Mouse (Mus musculus) left cerebral cortex, postnatal 4 days (tissue): ENCODE results near the gene Cachd1. TPM values are rescaled to one million over a fixed set of nuclear protein-coding genes. Genes with fewer than 3 reads are reported as not detected.

Experiments used
- DNase-seq: peaks from one replicate; pipeline ENCODE4 v3.0.0-alpha.2; 2022
- intact Hi-C: fragments of 180-260 bp; cut with DNase I; formaldehyde crosslinking; loops from one replicate; pipeline ENCODE4 v1.15.1; 2025
- total RNA-seq, 2 experiments: library from RNA; stranded (reverse); gene quantifications; 2 replicates each; pipeline ENCODE4 v1.2.3; 2021

Gene Cachd1
- 10 to 100 TPM; 23.2 to 25.9 TPM for total RNA-seq

DNA sequence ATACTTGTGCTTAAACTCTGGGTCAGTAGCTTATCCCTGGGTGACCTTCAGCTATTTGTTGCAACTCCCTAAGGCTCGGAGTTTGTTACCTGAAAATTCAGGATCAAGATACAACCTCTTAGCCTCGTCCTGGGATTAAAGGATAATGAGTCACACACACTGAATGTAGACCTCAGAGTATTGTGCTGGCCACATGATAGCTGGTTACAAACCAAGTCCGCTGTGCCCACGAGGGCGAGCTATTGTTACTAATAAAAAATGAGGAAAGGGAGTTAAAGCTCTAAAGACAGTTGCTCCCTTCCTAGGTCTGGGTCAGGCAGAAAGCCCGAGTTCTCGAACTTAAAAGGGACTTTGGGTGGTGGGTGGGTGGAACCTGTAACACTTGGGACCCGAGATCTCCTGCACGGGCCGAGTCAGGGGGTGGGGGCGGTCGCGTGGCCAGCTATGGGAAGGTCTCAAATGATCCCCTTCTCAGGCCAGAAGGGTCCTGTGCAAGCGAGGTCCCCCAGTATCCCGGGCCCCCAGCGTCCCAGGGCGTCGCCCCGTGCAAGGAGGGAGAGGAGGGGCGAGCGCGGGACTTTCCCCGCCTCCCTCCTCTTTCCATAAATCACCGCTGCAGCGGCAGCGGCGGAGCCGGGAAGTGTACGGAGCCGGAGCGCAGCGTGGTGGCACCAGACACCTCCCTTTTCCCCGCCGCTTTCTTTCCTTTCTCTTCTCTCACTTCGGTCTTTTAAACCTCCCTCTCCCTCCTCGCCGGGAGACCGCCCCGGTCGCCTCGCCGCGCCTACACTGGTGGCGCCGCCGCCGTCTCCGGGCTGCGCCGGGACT is at the start of gene Cachd1:
TSS of gene Cachd1 (plus strand) at position 633 of the 828 bp plus-strand sequence.
- peak; percentile 68 for DNase-seq
- intact Hi-C loops: loop anchor here (5.0 kb wide), 2 partner anchors 211 to 371 kb away; no protein-coding TSS in a partner anchor

DNA sequence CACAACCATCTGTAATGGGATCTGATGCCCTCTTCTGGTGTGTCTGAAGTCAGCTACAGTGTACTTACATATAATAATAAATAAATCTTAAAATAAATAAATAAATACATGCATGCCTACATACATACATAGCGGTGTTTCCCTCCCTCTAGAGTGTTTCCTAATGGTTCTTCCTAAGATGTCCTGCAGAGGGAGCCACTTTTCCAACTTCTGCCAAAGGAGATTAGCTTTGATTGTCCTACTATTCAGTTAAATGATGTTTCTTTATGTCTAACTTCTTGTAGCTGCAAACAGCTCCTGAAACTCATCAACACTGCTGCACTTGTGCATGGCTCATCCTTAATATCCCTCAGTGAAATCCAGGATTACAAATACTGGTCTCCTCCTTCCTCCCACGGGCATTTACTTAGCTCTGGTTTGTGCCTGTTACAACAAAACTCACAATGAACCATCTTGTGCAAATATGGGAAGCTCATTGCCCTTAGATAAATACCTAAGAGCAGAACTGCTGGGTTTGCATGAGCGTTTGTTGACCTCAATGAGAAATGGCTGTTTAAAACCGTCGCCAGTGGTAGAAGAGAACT is 47.5 kb upstream of the Cachd1 start:
- intact Hi-C loops: loop anchor here (10.0 kb wide), 1 partner anchor 416 kb away; no protein-coding TSS in a partner anchor
- no peak for DNase-seq

DNA sequence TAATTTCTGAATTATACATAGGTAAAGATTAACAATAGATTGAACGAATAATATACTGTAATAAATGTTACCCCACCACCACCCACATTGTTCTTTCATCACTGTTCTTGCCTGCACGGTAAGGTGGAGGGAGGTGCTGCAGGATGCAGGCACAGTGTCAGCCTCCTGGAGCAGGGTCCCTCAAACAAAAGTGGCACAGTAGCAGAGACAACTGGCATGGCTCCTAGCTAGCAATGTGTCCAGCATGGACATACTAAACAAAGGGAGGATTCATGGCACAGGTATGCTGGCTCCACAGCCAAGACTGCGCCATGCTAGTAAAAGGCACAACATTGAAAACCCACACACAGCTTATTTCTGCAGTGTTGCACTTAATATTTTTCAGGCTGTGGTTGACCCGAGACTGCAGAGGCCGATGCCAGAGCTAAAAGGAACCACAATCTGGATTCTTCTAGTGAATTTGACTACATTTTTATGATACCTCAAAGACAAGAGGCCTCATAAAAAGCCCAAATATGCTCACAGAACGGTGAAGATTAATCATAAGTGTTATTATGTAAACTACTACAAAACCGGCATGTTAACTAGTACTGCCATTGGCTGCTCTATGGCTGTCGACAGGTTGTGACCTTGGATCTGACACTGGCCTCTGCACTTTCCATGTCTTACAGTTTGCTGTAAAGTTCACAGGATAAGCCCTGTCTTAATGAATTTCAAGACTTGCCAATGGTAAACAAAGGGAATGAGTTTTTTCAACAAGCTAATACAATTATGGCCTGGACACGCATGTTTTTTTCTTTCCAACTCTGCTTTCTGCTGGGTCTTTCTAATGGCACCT is 41.2 kb upstream of the Cachd1 start:
- DNase-seq: no peak
- intact Hi-C loops: no loop called here

DNA sequence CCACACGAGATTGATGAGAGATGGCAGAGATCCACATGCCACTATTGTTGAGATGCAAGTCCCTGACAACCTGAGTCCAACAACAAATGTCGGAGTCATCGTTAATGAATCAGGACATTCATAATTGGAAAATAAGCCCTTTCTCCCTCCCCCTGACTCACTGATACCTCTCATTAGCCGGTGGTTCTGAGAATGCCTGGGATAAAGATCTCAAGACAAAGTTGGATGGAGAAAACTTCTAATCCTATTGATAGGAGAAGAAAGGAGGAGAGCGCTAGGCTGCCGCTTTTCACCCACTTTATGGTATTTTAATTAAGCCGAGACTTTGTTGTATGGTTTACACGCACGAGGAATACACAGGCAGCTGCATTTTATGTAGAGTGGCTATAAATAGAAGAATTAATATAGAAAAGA is 40.5 kb upstream of the Cachd1 start:
- DNase-seq: no peak
- intact Hi-C loops: no loop called here

DNA sequence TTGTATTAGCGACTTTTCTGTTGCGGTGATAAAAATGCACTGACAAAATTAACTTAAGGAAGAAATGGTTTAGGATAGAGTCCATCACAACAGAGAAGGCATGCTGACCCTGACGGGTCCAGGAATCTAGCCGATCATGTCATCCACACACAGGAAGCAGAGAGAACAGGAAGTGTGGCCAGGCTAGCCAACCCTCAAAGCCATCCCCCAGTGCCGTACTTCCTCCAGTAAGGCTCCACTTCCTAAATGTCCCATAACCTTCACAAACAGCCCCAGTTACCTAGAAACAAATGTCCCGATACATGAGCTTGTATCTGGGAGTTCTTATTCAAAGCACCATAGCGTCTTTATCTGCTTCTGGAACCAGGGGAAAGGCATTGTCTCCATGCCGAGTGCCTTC is 32.9 kb upstream of the Cachd1 start:
- no peak for DNase-seq
- intact Hi-C loops: no loop called here

DNA sequence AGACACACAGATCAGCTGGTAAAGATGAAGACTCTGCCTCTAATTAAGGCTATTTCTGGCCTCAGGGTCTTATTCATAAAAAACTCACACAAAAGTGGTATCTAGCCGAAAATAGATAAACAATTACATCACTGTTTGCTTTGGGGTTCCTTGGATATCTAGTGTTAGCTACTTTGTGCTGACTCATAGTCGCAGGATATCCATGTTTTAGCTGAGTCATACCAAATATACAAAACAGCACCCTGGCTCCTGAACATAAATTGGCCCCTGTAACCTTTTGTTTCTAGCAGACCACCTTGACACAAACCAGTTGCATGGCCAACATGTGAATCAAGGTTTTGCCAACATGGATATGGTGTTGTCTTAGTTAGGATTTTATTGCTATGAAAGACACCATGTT is 24.2 kb upstream of the Cachd1 start:
- intact Hi-C loops: no loop called here
- DNase-seq: no peak

DNA sequence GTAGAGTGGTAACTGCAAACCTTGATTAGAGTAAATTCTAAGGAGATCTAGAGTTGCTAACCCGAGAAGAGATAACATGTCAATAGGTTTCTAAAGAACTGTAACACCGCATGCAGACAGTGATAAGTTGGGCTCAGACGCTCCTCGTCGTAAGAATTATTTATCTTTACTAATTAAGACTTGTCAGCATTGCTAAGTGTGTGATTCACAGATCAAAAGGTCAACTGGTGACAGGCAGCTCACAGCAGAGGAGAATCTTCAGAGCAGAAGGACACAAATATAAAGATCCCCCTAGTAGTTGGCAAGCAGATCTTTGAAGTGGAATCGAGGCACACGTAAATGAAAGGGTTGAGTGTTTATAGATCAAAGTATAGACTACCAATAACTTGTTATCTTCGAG is 20.8 kb upstream of the Cachd1 start:
- intact Hi-C loops: no loop called here
- DNase-seq: no peak

DNA sequence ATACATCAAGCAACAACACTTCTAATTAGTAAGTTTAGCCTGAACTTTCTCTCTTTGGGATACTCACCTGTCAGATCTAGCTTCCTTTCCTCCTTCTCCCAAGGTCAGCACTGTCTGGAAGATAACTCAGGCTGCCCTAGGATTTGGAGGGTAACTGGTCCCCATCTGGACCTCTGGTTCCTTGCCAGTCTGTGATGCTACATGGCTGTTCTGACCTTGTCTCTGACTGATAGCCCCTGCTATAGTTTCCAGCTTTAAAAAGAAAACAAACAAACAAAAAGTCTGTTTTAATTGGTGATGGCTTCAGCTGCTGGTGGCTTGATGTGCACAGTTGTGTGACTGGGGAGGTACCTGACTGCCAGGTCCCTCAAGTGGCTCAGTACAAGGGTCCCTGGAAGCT is 20.0 kb upstream of the Cachd1 start:
- peak; percentile 32 for DNase-seq

DNA sequence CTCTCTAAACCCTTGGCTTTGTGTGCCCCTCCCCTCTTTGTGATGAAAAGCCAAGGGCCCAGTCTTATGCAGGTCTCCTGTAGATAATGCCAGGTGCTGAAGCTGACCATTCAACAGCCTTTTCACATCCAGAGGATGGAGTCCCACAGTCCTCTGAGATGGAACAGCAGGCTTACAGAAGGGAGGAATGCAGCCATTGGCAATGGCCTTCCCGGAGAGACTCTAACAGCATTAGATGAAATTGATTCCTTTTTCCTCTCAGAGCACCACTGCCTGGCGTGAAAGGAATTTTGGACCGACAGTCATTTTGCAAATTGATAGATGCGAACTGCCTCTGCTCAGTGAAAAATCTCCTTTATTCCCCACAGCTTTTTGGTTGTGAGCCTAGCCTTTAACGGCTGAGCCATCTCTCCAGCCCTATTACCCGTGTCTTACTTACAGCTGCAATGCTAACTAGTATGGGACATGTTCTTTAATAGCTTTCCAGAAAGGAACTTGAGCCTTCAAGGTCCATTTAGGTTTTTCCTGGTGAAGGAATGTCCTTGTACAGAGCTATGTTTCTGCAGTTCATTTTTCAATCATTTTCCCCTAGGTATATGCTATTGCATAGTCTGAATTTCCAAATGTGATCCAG is 18.1 kb upstream of the Cachd1 start:
- DNase-seq: no peak
- intact Hi-C loops: no loop called here

More for the DNA sequence above, 20.0 kb upstream of the Cachd1 start:
- intact Hi-C loops: no loop called here

DNA sequence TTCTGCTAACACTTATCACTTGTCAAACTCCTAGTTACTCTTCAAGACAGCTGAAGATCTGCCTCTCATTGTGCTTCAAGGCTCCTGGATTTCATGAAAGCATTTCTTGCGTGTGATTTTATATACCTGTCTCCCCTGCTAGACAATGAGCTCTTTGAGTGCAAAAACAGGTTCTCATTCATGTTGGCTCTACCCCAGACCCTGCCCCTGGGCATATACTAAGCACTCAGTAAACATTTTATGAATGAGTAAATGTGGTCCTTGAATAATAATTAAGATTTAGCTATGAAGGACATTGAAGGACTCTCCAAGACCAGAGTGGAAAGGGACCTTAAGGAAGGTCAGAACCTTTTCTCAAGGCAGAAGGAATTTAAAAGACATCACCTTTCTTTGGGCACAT is 16.9 kb upstream of the Cachd1 start:
- intact Hi-C loops: no loop called here

DNA sequence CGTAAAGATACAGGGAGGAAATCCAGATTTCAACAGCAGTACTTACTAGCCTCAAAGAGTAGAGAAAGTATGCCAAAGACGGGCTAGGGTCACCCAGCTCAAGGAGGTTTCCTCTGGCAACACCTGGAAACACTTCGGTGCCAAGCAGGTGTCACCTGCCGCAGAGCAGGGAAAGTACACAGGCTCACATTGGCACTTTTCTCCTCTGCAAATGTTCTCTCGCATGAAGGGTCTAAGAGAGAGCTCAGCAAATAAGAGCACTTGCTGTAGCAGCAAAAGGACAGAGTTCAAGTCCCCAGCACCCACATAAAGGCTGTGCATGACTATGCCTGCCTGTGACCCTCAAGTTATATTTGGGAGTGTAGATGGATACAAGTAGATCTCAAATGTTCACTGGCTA is 16.1 kb upstream of the Cachd1 start:
- intact Hi-C loops: no loop called here
- no peak for DNase-seq

More for the DNA sequence above, 16.9 kb upstream of the Cachd1 start:
- DNase-seq: no peak

DNA sequence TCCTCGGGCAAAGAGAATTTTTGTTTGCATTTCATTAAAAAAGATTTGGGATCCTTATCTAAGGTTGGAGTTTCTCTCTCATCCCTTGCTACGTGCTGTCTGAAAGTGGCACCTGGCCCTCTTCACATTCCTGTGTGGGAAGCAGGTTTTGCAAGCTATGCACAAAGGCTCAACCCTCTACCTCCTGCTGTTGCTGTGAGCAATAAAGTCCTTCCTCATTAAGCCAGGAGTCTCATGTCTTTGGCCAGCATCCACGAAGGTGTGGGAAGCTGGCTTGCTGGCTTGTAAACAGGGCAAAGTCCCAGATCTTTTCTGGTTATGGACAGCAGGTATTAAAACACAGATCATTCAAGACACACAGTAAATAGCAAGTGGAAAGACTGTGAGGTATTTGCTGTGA is 7.9 kb upstream of the Cachd1 start:
- intact Hi-C loops: no loop called here
- no peak for DNase-seq

DNA sequence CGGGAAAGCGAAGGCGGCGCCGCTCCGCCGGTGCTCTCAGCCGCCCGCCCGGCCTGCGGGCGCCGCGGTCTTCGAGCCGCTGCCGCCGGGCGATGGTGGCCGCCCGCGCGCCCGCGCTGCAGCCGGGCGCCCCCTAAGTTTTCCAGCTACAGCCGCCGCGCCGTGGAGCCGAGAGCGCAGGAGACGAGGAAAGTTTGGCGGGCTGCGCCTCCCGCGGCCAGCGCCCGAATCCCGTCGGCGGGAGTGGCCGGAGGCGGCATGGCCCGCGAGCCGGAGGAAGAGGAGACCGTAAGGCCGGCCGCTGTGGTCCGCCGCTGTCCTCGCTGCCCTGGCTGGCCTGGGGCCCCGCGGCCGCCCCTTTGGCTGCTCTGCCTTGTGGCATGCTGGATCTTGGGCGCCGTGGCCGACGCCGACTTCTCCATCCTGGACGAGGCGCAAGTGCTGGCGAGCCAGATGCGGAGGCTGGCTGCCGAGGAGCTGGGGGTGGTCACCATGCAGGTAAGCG is 448 bp downstream of the Cachd1 start:
- DNase-seq: peak; percentile 52
- intact Hi-C loops: loop anchor here (5.0 kb wide), 2 partner anchors 210 to 370 kb away; no protein-coding TSS in a partner anchor

DNA sequence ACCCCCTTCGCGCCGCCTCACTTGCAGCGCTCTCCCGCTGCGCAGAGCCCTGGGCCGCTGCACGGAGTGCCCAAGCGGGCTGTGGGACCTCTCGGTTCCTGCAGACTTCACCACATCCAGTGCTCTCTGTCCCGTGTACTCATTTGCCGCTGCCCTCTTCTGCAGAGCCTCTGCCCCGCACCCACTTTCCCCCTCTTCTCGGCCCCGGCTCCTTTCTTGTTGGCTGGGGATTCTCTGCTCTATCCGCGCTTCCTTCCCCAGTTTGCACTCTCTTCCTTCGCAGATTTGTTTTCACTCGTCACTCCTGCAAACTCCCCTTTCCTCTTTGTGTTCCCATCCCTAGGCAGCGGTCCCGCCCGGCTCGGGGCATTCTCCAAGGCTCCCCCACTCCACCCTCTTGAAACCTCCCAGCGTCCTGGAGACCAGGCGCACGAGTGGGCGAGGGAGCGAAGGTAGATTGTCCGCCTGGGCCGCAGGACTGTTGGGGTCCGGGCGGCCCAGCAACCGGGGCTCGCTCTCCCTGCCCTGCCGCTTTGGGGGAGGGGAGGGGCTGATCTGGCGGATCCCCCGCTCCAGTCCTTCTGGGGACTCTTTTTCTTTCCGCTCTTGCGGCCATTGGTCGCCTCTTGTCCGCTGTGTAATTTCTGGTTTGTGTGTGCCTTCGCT is 1.0 kb downstream of the Cachd1 start:
- peak; percentile 56 for DNase-seq
- intact Hi-C loops: loop anchor here (5.0 kb wide), 2 partner anchors 210 to 370 kb away; no protein-coding TSS in a partner anchor

DNA sequence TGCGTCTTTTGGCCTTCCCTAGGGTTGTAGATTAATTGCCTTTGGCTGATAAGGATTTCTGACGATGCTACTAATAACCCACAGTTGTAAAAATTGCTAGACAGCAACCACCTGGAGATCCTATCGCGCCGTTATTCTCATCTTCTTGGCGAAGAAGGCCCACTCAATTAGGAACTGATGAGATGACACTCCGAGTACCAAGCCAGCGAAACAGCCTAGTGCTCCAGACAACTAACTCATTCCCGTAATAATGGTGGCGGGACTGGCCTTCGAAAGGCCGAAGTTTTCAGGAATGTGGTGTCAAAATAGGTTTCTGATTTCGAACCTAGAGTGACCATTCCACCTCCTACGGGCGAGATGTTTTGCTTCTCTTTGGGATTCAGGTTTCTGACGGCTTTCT is 1.6 kb downstream of the Cachd1 start:
- DNase-seq: no peak
- intact Hi-C loops: loop anchor here (5.0 kb wide), 2 partner anchors 209 to 369 kb away; no protein-coding TSS in a partner anchor

DNA sequence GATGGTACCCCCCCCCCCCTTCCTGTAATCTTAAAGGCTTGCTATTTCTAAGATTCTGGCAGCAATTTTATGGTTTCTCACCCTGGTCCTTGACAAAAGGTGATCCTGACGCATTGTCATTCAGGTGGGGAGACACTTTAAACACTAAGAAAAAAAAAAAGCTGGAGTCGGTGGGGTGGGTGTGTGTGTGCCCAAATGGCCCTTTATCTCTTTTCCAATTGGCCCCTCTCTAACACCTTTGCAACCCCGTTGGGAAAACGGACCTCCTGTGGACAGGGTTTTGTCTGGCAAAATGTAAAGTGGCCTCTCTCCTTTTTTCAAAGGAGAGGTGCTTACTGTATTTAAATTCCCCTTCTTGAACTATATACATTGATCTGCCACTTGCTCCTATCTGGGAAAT is 2.5 kb downstream of the Cachd1 start:
- intact Hi-C loops: loop anchor here (5.0 kb wide), 2 partner anchors 208 to 368 kb away; no protein-coding TSS in a partner anchor

DNA sequence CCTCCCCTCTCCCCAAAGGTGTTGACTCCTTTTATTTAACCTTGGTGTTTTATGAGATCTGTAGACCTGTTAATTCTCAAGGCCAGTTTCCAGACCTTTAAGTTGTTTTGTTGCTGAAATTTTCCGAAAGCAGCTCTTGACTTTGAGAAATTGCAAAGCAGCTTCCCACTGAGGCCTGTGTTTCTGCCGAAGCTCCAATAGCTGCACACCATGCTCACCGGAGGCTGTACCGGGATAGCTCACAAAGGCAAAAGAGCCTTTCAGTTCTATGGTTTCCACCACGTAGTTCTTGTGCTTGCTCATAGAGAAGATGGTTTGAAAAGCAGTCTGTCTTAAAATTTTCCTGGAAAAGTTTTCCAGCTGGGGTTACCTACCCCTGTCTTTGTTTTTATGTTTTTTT is 3.2 kb downstream of the Cachd1 start:
- no peak for DNase-seq
- intact Hi-C loops: loop anchor here (5.0 kb wide), 2 partner anchors 208 to 368 kb away; no protein-coding TSS in a partner anchor

More for the DNA sequence above, 2.5 kb downstream of the Cachd1 start:
- DNase-seq: no peak

DNA sequence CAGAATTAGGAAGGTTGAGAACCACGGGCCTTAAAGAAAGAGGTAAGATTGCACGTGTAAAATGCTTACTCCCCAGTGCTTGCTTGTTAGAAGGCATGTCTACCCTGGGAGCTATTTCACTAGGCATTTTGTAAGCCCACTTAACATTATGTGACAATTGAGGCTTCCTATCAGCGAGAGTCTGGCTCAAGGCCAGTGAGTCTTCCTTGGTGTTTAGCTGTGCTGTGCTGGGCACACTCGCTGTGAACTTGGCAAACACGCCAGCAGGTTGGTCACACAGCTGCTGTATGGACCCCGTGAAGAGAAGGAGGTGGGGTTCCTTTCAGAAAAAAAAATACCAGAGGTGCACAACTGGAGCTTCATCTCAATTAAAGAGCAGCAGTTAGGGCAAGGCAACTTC is 4.4 kb downstream of the Cachd1 start:
- DNase-seq: peak; percentile 56
- intact Hi-C loops: no loop called here

DNA sequence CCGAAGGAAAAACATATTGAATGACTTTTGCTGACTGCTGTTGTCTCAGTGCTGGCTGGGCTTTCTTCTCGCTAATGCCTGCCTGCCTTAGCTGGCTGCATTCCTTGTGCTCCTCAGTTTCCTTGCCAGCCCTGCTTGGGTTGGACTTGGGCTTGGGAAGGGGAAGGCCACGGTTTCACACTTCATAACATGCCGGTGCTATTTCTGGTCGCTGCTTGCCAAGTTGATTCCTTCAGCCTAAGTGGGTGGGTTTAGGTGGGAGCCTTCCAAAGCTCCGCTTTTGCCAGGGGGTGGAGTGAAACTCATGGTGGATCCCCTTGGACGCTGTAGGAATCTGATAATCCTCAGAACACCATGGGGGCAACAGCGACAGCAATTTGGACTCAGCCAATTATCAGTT is 5.9 kb downstream of the Cachd1 start:
- intact Hi-C loops: no loop called here

DNA sequence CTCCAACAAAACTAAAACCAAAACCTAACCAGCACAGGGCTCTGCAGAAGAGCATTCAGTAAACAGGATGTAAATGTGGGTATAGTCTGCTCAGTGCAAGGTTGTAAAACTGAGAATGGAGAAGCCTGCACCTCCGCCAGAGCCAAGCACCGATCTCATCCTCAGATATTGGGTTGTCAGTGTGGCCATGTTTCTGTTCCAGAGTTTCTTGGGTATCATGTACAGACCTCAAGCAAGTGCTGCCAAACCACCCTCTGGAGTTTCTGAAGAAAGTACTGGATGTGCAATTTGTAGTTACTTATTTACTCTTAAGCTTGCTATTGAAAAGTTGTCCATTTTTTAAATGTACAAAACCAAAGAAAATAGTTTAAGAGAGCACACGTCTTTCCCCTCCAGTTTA is 6.4 kb downstream of the Cachd1 start:
- intact Hi-C loops: no loop called here

More for the DNA sequence above, 5.9 kb downstream of the Cachd1 start:
- peak; percentile 33 for DNase-seq

More for the DNA sequence above, 6.4 kb downstream of the Cachd1 start:
- DNase-seq: no peak
